8 mouse cellular contexts compared by ENCODE assay signal in genomic region chr17:31295892-31296781, GRCm38 (mm10). TPM values are rescaled to one million over a fixed set of nuclear protein-coding genes. Genes with fewer than 3 reads are reported as not detected.
A peak's percentile ranks its signal among the peaks of the same experiment; 100 is the strongest.
DNase-seq lines count a peak whose midpoint lies in the region; ATAC-seq and TF ChIP-seq lines count a peak whose summit lies in the region.

No protein-coding gene starts in this region.

- TF ChIP-seq EP300 in ES-Bruce4 (IDR thresholded peaks at IDR 0.05; ENCODE audit: insufficient read depth, low read depth, low read length), result no peak

- no peaks in the 10 kb centered on the region for H3K27me3 ChIP-seq in ES-Bruce4 (ENCODE audit: control insufficient read depth, insufficient read depth, low read length, poor library complexity, severe bottlenecking)
- no peaks in the 10 kb centered on the region for H3K27me3 ChIP-seq in forebrain, embryonic 15.5 days
- H3K27me3 ChIP-seq in lung, embryonic 15.5 days, result 0 out of 2 replicates have a peak, but pooled peaks cover 7% of the 10 kb centered on the region

- peak; percentile 53 for DNase-seq in cerebellum, adult 11-12 months
- peak; percentile 79 to 83 for DNase-seq in heart, postnatal 36 days
- peak; percentile 60 to 69 for DNase-seq in layer of hippocampus, adult 2 months (ENCODE audit: low spot score in 2 of 2)
- DNase-seq in thymus, adult 18-20 months, result peak; percentile 77 to 80

- no peaks in the 10 kb centered on the region for H3K9me3 ChIP-seq in ES-Bruce4 (replicated peaks; ENCODE audit: control insufficient read depth, insufficient read depth, low read length, poor library complexity, severe bottlenecking)
- H3K9me3 ChIP-seq in forebrain, embryonic 15.5 days, result no peaks in the 10 kb centered on the region
- no peaks in the 10 kb centered on the region for H3K9me3 ChIP-seq in lung, embryonic 15.5 days

- peak overlapping the region; percentile 99 for H3K4me2 ChIP-seq in forebrain, embryonic 15.5 days (replicated peaks)
- H3K4me2 ChIP-seq in lung, embryonic 15.5 days, result peak overlapping the region; percentile 94

- peak overlapping the region; percentile 69 for H3K4me3 ChIP-seq in ES-Bruce4 (ENCODE audit: low read depth, low read length)
- H3K4me3 ChIP-seq in forebrain, embryonic 15.5 days, result peak overlapping the region; percentile 77
- H3K4me3 ChIP-seq in layer of hippocampus, adult 2 months, result peak overlapping the region; percentile 64
- H3K4me3 ChIP-seq in lung, embryonic 15.5 days, result peak overlapping the region; percentile 55

- no peak for TF ChIP-seq CTCF in ES-Bruce4 (IDR thresholded peaks at IDR 0.05; ENCODE audit: low read depth, low read length)
- peak; percentile 48 for TF ChIP-seq CTCF in layer of hippocampus, adult 2 months (conservative IDR thresholded peaks at IDR 0.05)

- peaks cover 1% of the 10 kb centered on the region for H3K4me1 ChIP-seq in ES-Bruce4 (ENCODE audit: control insufficient read depth, insufficient read depth, low read length)
- peaks cover 25% of the 10 kb centered on the region for H3K4me1 ChIP-seq in forebrain, embryonic 15.5 days
- H3K4me1 ChIP-seq in lung, embryonic 15.5 days, result peaks cover 26% of the 10 kb centered on the region

- no peak for TF ChIP-seq POLR2A in ES-Bruce4 (IDR thresholded peaks at IDR 0.05; ENCODE audit: insufficient read depth, low read length)

- peak overlapping the region; percentile 68 for H3K27ac ChIP-seq in ES-Bruce4 (ENCODE audit: insufficient read depth, low read length)
- H3K27ac ChIP-seq in forebrain, embryonic 15.5 days (replicated peaks), result peak overlapping the region; percentile 71
- H3K27ac ChIP-seq in layer of hippocampus, adult 2 months, result peak overlapping the region; percentile 74
- H3K27ac ChIP-seq in lung, embryonic 15.5 days, result peak overlapping the region; percentile 85

- no peaks in the 10 kb centered on the region for H3K36me3 ChIP-seq in ES-Bruce4 (ENCODE audit: control insufficient read depth, insufficient read depth, low read length, poor library complexity, severe bottlenecking)
- H3K36me3 ChIP-seq in forebrain, embryonic 15.5 days, result no peaks in the 10 kb centered on the region
- H3K36me3 ChIP-seq in lung, embryonic 15.5 days, result no peaks in the 10 kb centered on the region

- peak overlapping the region; percentile 63 for H3K9ac ChIP-seq in ES-Bruce4 (ENCODE audit: low read depth, poor library complexity, severe bottlenecking)
- peak overlapping the region; percentile 86 for H3K9ac ChIP-seq in forebrain, embryonic 15.5 days (replicated peaks)
- H3K9ac ChIP-seq in lung, embryonic 15.5 days, result peak overlapping the region; percentile 52

- intact Hi-C loops in heart, postnatal 36 days (cut with DNase I), result loop anchor here (2.0 kb wide), 1 partner anchor 41 kb away; no protein-coding TSS in a partner anchor

- WGBS in forebrain, embryonic 15.5 days, result under 1% methylated on average over 68 of the region's 68 CpGs
- WGBS in lung, embryonic 15.5 days, result 1% methylated on average over 61 of the region's 68 CpGs

- peak; percentile 85 for ATAC-seq in forebrain, embryonic 15.5 days (replicated peaks)
- ATAC-seq in lung, embryonic 15.5 days (ENCODE audit: borderline replicate concordance, extremely low read depth, low FRiP score, low TSS enrichment), result peak; percentile 66
- ATAC-seq in neutrophil, adult 5-6 weeks (ENCODE audit: extremely low read depth, insufficient number of reproducible peaks, low FRiP score, poor library complexity, severe bottlenecking), result peak; percentile 53

RNA-seq across cellular contexts. Expression of gene Slc37a1, which starts 9.5 kb away (rescaled TPM):
- 13.4 and 14.6 TPM in 2 replicates for polyA plus RNA-seq in ES-Bruce4 (2011; ENCODE audit: insufficient read depth, insufficient read length, low read depth, missing spikeins)
- polyA plus RNA-seq in forebrain, embryonic 15.5 days (2015; fragmentation: Nextera tagmentation; extraction: Ambion mirVana), result 12.5 and 14.9 TPM in 2 replicates
- 10 to 100 TPM; 11.1 to 12.5 TPM for total RNA-seq in heart, postnatal 36 days (2021)
- total RNA-seq in layer of hippocampus, adult 2 months (2021), result 10 to 100 TPM in 1 of 2 experiments, 1 to 10 TPM in 1; 8.4 to 11.5 TPM
- 7.6 and 9.2 TPM in 2 replicates for polyA plus RNA-seq in lung, embryonic 15.5 days (2015; fragmentation: Nextera tagmentation; extraction: Ambion mirVana)
- 19.5 and 19.6 TPM in 2 replicates for total RNA-seq in neutrophil, adult 5-6 weeks (2017)

RNA-seq across cellular contexts. Expression of gene Rsph1, which starts 19.0 kb away (rescaled TPM):
- 11.3 and 11.5 TPM in 2 replicates for polyA plus RNA-seq in ES-Bruce4 (2011; ENCODE audit: insufficient read depth, insufficient read length, low read depth, missing spikeins)
- polyA plus RNA-seq in forebrain, embryonic 15.5 days (2015; fragmentation: Nextera tagmentation; extraction: Ambion mirVana), result 4.0 and 6.7 TPM in 2 replicates
- 1 to 10 TPM; 1.0 to 1.2 TPM for total RNA-seq in heart, postnatal 36 days (2021)
- 10 to 100 TPM; 11.4 to 15.8 TPM for total RNA-seq in layer of hippocampus, adult 2 months (2021)
- 8.1 and 8.2 TPM in 2 replicates for polyA plus RNA-seq in lung, embryonic 15.5 days (2015; fragmentation: Nextera tagmentation; extraction: Ambion mirVana)
- 1.4 TPM in 2 replicates for total RNA-seq in neutrophil, adult 5-6 weeks (2017)

Comparison
In these comparisons a context has a peak if more than half of its experiments do, and no peak if none do; other contexts are left out.
1. Peak in every context shown above with its lines: DNase-seq, ATAC-seq, H3K4me3 ChIP-seq and H3K27ac ChIP-seq.